Mouse (Mus musculus) MEL-GATA-1-ER (cell line): ENCODE data around the gene Gsdma2.

Source experiments
- DNase-seq: peaks from one replicate; pipeline ENCODE4 v3.0.0-alpha.2; 2012; ENCODE audit warnings: low read depth; ENCODE audit errors: extremely low read depth

Gene Gsdma2

GRCm38 (mm10) chr11:98698849-98699640, 52.5 kb downstream of the Gsdma2 start:
- DNase-seq: no peak

- DNase-seq: no peak
Observed at GRCm38 (mm10) chr11:98699911-98700310, 53.4 kb downstream of the Gsdma2 start.

- no peak for DNase-seq
Observed at GRCm38 (mm10) chr11:98701213-98701670, 54.7 kb downstream of the Gsdma2 start, which contains the start of gene Csf3. Gene Csf3 (plus strand): TSS chr11:98701263.

GRCm38 (mm10) chr11:98702323-98702722, 55.8 kb downstream of the Gsdma2 start:
- no peak for DNase-seq

- DNase-seq: no peak
Observed at GRCm38 (mm10) chr11:98705021-98705420, 58.5 kb downstream of the Gsdma2 start.
